Mouse (Mus musculus) stomach, postnatal 0 days (tissue): ENCODE data around the gene Lin28a.

Experiments used
- CTCF ChIP-seq: IDR thresholded peaks from 2 replicates; pipeline ENCODE4 v1.5.1; 2016; ENCODE audit warnings: antibody characterized with exemption, low read depth, mild to moderate bottlenecking, moderate library complexity
- EP300 ChIP-seq: optimal IDR thresholded peaks from 2 replicates; pipeline ENCODE3; 2016; ENCODE audit warnings: antibody characterized with exemption

DNA sequence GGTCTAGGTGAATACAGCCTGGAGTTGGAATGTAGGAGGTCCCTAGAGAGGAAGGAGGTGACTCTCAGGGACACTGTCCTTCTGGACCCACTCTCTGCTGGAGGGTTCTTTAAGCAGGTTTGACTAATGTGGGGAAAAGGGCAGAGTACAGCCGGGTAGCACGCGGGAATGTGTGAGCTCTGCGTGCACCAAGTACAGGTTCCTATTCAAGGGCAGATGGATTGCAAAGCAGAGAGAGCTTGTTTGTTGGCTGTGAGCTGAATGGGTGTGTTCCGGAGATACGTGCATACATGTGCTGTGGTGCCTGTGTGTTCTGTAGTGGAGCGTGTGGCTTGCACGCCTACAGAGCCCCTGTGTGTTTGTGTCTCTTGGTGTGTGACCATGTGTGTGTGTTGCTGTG lies 48.7 kb upstream of the Lin28a start:
- TF ChIP-seq CTCF (no peak), EP300 (no peak)
